Mouse (Mus musculus): ENCODE measurements at regions not wholly inside any gene's neighbourhood (a gene's known extent, or its start where the extent isn't known, plus 50 kb on each side); places are given as distances from the start of the nearest gene placed in this dataset.

DNA sequence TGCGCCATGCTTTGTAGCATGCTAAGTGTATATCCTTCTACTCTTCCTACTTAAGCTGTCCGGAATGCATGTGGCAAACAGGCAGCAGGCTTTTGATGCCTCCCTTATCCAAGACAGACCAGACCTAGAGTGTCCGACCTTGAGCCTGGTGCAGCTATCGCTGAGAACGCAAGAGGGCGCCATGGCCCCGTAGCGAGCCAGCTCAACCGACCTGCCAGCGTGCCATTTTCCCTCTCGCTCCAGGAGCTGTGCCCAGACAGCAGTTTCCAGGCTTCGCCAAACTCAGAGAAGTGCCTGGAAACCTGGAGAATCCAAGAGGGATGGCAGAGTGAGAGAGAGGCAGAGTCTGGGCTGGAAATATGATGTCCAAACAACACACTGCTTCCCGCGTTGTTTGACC is 155.8 kb upstream of the Gm12830 start:
- DNase-seq (ENCODE audit: low spot score in 2 of 2), result peak; percentile 66 to 79

DNA sequence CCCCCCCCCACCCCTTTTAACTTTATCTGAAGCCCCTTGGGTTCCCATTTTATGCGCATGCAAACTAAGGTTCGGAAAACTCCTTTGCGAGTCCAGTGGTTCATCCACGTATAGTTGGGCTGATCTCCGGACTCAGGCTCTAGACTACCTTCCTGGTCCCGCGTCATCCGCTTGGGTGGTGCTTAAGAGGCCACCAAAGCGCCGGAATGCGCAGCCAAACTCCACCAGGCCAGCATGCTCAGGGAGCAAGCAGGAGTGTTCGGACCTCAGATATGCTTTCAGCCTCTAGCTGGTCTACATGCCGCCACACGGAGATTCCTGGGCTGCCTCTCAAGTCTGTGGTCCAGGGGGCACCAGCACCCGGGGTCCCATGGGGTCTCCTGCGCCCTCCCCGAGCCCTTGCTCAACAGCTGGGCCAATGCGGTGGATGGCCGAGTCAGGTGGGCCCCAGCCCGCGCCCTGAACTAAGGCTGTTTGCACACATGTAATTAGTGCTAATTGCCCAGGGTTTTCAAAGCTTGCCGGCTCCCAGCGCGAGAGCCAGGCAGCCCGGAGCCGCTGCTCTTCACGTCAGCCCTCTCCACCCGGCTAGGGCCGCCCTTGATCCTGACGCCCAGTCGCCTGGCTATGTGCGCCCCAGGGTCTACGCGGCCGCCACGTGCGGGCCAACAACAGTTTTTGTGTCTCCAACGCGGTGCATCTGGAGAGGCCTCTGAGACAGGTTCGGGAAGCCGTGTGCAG is 155.1 kb upstream of the Gm12830 start:
- DNase-seq (ENCODE audit: low spot score in 2 of 2), result no peak

GRCm38 (mm10) chr4:114666979-114667328 is 154.6 kb upstream of the Gm12830 start:
- no peak for DNase-seq (ENCODE audit: low spot score in 2 of 2)

DNA sequence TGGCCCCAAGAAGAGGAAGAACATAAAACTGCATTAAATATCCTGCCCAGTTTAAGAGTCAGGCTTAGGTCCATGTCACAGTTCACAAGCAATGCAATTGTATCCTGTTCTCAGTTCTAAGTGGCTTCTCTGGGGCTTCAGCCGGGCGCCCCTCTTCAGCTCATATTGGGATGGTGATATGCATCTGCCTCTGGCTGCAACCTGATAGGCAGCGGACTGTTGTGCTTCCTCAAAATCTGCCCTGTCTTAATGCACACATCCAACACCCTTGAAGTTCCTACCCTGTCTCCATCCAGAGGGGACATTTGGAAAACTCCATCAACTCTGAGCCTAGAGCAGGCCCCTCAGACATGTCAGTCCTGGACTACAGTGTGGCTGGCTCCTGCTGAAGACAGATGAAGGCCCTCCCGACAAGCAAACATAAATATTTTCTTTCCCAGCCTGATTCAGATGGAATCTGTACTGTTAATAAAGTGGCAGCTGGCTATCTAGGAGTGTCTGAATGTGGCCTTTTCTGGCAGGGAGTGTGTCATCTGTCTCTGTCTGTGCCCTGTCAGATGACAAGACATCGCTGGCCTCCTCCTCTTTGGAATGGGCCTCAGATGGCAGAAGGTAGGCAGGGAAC is 149.3 kb upstream of the Gm12830 start:
- no peak for DNase-seq (ENCODE audit: low spot score in 2 of 2)

- DNase-seq (ENCODE audit: low spot score in 2 of 2), result no peak
Measured at GRCm38 (mm10) chr4:114676908-114677898, 144.3 kb upstream of the Gm12830 start.

GRCm38 (mm10) chr4:114678053-114678941 is 143.2 kb upstream of the Gm12830 start:
- no peak for DNase-seq (ENCODE audit: low spot score in 2 of 2)

DNA sequence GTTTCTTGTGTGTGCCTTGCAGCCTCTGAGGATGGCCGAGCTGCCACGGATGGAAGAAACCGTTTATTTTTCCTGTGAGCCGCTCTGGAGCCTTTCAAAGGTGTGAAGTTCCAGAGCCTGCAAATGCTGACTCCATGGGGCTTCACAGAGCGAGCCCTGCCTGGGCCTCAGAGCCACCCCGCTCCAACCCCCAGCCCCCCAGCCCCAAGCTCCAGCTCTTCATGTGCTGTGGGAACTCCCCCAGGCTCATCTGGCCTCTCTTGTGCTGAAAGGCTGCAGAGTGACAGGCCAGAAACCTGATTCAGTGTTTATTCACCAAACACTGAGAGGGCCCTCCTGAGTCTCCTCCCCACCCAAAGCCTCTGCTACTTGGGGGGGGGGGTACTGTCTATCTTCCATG is 141.2 kb upstream of the Gm12830 start:
- no peak for DNase-seq (ENCODE audit: low spot score in 2 of 2)

DNA sequence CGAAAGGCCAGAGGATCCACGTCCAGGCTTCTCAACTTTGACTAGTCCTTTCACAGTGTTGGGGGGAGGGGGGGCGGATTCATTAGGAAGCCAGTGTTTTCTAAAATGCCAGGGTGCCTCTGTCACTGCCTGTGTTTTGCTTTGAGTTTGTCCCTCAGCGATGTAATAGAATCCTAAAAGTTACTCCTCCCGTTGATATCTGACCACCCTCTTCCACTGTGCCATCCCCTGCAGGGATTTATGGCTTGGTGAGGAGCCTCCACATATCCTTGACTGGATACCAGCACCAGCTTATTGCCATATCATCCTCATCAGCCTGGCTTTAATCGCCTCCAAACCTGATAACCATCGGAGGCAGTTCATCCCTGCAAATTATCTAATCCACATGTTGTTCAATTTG is 138.6 kb upstream of the Gm12830 start:
- DNase-seq (ENCODE audit: low spot score in 2 of 2), result no peak

- DNase-seq (ENCODE audit: low spot score in 2 of 2), result no peak
Measured at GRCm38 (mm10) chr4:114683696-114684095, 137.8 kb upstream of the Gm12830 start.

DNA sequence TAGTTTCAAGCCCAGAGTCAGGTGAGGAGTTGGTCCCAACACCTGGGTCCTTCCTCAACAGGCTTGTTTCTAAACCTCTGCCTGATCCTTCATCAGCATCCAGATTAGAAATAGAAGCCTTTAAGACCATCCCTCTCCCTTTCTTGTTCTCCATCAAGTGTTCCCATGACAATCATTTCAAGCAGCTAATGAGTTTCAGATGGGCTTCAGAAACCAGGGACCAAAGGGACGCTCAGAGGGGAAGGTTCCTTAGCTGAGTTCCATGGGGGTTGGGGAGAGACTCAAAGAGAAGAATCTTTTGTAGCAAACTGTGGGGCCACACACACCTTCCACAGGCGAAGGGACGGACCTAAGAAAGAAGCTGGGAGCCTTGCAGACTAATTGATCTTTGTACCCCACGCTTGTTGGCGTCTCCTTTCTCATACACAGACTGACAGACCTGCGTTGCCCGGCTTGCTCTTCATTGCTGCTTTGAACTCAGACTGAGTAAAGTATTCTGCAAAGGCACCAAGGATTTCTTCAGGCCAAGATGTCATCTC is 136.6 kb upstream of the Gm12830 start:
- no peak for DNase-seq (ENCODE audit: low spot score in 2 of 2)

GRCm38 (mm10) chr4:114685454-114685853 is 136.1 kb upstream of the Gm12830 start:
- no peak for DNase-seq (ENCODE audit: low spot score in 2 of 2)

GRCm38 (mm10) chr4:114686091-114686490 is 135.4 kb upstream of the Gm12830 start:
- no peak for DNase-seq (ENCODE audit: low spot score in 2 of 2)

DNA sequence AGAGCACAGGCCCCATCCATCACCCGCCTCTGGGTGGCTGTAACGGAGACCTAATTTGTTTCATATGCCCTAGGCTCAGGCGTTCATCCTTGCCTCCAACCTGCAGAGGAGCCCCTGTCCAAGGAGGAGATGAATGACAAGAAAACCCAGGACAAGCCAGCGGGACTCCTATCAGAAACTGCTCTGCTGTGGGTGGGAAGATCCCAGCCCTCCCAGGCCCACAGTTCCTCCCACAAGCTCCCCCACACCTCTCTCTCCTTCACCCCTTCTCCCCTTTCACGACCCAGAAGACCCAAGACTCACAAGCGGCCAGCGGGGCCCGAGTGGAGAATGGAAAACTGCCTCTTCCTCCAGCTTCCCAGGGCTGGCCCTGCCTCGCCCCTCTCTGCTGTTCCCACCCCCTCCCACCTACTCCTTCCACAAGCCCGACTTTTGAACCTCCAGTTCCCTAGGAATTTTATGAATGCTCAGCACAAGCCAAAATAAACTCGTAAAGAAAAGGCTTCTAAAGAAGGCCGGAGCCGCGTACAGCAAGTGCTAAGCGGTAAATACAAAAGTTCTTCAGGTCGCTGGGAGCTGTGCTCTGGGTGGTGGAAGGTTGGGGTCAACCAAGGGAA is 133.1 kb upstream of the Gm12830 start:
- DNase-seq (ENCODE audit: low spot score in 2 of 2), result no peak

GRCm38 (mm10) chr4:114688973-114689371 is 132.6 kb upstream of the Gm12830 start:
- DNase-seq (ENCODE audit: low spot score in 2 of 2), result no peak

DNA sequence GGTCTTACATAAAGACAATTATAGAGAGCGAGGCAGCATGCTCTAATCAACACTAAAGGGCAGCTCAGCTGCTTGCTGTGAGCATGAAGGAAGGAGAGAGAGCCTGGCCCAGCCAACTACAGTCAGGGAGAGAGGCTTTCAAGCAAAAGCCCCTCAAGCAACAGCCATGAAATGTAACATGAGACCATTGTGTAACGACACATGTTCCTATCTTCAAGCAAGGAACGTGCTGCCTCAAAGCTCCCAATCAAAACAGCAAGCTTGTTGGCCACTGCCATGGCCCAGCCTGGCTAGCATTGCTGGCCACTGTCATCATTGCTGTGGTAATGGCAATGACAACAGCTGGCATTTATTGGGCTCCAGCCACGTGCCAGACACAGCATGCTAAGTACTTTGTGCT is 115.9 kb upstream of the Gm12830 start:
- DNase-seq (ENCODE audit: low spot score in 2 of 2), result no peak

- no peak for DNase-seq (ENCODE audit: low spot score in 2 of 2)
Measured at GRCm38 (mm10) chr4:114710182-114710909, 111.2 kb upstream of the Gm12830 start.

GRCm38 (mm10) chr4:114711082-114711481 is 110.4 kb upstream of the Gm12830 start:
- DNase-seq (ENCODE audit: low spot score in 2 of 2), result no peak

GRCm38 (mm10) chr4:114712005-114712665 is 109.4 kb upstream of the Gm12830 start:
- DNase-seq (ENCODE audit: low spot score in 2 of 2), result no peak

DNA sequence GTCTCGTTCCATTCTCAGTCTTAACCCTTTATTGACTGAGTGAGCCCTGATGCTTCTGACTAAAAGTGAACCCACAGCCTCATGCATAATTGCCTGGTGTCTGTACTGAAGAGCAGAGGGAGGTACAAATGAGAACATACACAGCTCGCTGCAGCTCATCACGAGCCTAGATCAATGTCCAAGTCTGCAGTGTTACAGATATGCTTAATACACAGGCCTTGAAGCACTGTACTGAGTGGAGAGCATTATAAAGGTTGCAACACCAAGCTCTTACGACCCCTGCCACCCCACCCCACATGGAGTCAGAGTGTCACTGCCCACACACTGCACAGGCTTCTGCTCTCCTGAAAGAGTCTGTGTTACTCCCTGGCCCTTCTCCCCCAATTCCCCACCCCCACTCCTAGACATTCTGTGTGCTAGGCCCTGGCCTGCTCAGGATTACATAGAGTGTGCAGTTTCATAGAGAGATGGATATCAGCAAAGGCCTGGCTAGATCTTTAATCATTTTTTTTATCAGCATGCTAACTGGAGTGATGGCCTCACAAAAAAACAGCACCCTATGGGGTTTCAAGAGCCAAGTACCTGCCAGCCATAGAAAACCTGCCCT is 108.5 kb upstream of the Gm12830 start:
- DNase-seq (ENCODE audit: low spot score in 2 of 2), result no peak

Measured in spleen, postnatal 4 days (tissue).